Mouse (Mus musculus) kidney, adult 8-10 months (tissue): Measurements from ENCODE around the gene Fam217b.

Experiments
- DNase-seq, 2 experiments: peaks; one replicate each; pipeline ENCODE4 v3.0.0; 2022

Gene Fam217b

DNA sequence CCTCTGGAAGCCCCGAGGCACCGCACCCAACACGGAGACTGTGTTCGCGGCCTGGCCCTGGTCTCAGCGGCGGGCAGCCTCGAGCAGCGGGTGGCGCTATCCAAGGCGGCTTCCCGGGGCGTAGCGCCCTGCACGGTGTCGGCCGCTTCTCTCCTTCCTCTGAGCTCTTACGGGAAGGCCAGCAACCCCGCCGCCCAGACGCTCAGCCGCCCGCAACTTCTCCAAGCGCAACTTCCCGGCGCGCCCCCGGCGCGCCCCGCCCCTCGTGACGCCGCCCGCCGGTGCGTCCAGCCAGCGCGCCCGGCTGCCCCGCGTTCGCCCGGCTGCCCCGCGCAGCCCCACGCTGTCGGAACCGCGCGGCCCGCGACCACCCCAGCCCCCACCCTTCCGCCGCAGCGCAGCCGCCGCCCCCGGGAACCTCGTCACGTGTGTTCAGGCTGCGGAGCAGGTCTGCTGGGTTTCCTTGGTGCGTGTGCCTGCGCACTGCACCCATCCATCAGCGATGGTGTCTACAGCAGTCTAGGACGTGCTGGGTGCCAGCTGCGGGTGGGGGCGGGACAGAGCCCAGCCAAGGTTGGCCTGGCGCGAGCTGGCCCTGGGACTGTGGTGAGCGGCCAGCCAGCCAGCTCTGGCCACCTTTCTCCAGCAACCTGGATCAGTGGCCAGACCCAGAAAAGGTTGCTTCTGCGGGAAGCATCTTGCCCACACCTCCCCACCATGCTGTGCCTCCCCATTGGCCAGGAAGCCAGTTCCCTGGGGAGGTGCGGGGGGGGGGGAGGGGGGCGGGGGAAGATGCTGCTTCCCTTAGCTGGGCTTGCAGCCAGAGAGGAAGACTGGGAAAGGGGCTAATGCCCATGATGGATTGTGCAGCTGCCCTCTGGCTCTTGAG is at the start of gene Fam217b, which contains the start of gene Ppp1r3d:
TSS of gene Fam217b (plus strand) at position 264 of the 889 bp plus-strand sequence.
TSS of gene Ppp1r3d (minus strand) at position 212 of the 889 bp plus-strand sequence.
- DNase-seq: peak; percentile 29 to 30

DNA sequence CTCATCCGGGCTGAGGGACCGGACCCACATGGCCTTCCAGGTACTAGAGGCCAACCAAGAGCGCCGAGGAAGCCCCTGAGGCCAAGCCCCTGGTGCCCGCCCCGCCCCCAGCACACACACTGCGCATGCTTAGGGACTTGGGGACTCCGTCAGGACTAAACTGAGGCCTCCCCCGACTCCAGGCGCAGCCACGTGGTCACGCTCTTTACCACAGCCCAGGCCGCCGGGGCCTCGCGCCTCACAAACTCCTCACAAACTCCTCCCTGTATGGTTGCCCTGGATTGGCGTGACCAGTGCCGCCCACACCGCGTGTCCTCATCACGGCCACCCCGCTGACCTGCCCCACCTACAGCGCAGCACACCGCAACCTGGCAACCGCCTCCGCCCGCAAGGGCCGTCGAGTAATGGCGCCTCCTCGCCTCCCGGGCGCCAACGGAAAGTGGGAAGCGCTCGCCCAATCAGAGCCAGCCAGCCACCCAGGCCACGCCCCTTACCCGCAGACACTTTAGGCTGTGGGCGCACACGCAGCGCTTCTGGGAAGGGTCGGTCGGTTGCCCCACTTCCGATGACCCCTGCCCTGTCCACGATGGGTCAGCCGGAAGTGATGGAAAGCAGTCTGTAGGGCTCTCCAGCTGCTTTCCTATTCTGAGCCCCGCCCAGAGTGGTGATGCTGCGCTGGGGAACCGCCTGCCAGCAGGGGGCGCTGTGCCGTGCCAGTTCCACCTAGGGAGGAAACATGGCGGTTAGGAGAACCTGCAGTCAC is 7.1 kb upstream of the Fam217b start, which contains the start of gene Sycp2:
TSS of gene Sycp2 (minus strand) at position 633 of the 763 bp plus-strand sequence.
- no peak for DNase-seq

DNA sequence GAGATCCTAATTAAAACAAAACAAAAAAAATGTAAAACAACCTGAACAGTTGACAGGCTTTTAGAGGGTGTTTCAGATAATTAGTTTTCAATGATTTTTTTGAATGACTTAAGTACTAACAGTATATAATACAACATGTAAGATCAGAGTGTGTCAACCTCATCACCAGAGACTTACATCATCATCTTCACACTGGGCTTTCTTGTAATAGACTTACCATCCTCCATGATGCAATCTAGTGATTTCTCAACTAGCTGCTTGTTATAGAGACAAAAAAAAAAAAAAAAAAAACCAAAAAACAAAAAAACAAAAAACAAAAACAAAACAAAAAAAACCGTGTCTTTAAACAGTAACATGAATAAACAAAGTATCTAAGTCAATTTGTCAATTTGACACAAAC is 5.3 kb upstream of the Fam217b start:
- no peak for DNase-seq

DNA sequence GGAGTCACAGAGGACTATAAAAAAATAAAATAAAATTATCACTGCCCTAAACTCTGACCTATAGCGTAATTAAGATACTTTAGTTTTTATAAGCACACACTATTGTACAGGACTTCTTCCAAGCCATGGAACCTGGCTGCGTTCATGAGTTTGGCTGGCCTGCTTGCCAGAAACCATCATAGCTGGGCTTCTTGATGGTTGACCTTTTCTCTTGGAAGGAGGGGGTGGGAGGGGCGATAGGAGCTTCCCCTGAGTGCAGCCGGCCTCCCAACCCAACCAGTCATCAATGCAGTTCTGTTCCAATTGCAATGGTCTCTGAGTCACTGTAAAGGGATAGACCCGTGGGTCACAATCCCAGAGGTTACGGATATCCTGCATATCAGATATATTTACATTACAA is 4.0 kb upstream of the Fam217b start:
- DNase-seq: no peak

DNA sequence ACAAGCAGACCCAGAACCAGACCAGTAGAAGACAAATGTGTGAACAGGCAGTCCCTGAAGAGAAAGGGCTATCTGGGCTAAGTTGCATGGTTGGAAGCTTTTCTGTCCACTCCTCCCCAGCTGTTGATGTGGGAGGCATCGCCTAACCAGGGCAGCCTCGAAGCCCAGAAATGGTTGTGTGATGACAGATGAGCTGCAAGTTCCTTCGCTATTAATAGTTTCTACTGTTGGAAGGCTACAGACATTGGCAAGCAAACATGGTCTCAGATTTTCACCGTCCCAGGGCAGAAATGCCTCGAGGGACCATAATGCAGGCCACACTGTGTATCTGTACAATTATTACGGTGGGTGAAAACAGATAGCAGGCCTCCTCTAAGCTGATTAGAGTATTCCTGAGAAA is 1.7 kb upstream of the Fam217b start:
- no peak for DNase-seq

DNA sequence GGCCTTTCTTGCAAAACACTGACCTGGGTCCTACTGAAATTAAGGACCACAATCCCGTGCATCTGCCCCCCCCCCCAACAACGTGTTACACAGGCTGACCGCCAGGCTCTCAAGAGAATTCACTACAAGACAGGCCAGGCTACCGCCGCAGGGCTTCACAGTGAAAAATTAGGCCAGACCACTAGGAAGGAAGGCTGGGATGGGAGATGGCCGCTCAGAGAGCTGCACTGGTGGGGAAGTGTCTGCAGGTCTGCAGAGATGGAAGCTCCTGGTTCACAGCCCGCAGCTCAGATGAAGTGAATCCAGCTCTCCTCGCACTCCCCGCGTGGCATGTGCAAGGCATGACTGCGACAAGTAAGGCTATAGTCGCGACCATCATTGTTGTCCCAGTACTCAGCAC is 1.2 kb upstream of the Fam217b start:
- no peak for DNase-seq

DNA sequence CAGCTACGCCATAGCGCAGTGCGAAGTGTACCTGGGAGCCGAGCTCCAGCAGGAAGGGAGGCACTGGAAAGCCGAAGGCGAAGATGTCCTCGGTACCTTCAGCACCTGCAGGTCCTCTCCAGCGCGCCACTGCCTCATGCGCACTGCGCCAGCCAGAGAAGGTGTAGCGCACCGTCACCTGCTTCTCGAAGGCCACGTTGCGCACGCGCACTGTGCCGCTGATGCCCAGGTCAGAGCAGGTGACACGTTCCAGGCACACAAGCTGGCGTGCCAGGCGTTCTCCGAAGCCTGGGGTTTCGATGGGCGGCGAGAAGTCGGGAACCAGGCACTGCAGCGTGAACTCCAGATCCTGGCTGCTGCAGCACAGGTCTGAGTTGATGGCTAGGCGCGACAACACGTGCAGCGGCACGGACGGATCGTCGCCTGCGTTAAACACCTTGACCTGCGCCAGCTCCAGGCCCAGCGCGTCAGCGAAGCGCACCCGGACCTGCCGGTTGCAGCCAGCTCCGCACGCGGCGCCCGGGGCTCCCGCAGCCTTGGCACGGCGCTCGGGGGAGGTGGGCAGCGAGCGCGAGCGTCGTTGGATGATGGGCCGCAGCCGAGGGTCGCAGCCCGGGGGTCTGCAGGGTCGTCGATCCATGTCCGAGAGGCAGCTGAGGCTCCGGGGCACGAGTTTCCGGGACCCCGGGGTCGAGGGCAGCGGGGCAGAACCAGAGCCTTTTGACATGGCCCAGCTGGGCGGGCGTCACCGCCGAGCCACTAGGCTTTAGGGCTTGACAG is 653 bp upstream of the Fam217b start:
- DNase-seq: peak in 1 of 2 experiments; percentile 14

DNA sequence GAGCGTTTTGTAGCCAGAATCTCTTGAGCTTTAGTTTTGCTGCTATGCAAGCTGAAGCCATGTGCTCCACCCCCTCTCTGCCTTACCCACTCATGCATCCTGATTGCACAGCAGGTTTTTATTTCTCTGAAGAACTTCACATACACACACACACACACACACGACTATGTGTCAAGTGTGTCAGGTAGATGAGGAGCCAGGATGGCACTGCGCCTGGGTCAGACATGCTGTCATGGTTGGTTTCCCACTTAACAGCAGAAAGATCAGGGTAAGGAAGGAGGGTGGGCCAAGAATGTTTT is 775 bp downstream of the Fam217b start:
- no peak for DNase-seq

DNA sequence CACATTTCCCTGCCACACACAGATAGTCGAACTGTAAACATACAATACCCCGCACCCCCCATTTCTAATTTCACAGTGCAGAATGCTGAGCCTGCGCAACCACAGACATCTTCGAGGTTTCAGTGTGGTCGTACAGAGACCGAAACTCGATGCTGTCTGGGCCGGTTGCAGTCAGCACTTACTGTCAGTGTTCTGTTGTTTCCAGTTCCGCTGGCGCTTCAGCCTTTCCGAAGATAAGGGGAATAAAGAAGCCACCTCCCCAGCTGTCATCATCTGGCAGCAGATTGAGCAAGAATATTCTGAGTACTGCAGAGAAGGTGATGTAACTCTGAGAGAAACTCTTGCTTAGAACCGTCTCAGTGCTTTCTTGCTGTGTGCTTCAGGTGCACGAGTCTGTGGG is 2.1 kb downstream of the Fam217b start:
- DNase-seq: no peak

DNA sequence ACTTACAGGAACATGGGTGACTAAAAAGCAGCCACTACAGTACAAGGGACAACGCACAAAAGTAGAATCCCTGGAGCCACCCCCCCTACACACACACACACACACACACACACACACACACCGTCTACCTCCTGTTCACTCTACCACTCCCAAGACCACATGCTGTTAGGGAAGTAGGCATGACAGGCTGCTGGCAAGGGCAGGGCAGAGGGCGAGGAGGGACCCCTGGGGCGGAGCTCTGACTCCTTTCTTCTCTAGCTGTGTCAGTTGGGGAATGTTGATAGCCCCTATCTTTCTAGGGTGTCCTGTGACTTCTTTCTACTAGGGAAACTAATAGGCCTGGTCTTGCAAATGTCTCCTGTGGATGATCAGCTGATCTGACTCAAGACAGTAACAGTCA is 2.6 kb downstream of the Fam217b start:
- no peak for DNase-seq

DNA sequence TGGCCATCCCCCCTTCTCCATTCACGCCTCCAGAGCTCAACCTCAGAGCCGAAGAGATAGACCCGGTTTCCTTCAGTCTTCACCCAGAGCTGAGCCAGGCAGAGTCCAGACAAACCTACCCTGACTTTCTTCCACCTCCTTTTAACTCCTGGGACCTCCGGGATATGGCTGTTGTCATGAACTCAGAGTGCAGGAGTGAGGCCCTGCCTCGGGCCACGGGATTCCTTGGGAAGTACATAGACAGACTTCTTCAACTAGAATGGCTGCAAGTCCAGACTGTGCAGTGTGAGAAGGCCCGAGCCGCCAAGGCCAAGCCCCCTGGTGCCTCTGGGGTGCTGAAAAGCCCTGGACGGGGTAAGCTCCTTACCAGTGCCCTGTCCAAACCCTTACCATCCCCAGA is 6.3 kb downstream of the Fam217b start:
- DNase-seq: no peak

DNA sequence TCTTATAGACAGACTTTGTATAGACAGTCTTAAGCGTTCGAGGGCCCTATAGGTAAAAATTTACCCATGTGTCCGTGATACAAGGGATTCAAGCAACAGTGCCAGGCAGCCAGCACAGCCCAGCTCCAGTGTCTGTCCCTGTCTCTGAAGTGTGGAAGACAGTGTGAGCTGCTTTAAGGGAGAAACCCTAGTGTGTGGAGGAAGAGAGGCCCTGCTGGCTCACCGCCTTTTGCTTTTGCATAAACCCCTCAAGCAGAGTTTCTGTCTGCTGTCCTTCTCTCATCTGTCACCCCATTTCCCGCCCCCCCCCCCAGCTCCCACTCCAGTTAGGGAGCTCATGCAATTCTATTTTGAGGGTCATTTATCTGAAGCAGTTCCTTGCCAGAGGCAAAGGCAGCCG is 7.3 kb downstream of the Fam217b start:
- DNase-seq: no peak

DNA sequence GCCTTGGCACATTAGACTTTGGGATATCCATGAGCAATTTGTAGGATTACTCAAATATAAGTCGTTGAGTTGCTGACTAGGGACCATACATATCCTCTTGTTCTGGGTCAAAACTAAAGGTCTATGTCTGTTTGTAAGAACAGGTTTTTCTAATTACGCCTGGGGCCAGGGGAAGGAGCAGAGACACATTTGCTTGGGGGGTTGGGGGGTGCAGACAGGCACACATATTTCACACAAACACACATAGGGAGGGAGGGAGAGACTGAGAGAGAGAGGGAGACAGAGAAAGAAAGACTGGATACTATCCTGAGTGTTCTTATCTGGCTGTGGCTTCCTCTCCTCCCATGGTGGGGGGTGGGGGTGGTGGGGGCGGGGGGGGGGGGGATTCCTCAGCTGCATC is 7.9 kb downstream of the Fam217b start:
- no peak for DNase-seq

DNA sequence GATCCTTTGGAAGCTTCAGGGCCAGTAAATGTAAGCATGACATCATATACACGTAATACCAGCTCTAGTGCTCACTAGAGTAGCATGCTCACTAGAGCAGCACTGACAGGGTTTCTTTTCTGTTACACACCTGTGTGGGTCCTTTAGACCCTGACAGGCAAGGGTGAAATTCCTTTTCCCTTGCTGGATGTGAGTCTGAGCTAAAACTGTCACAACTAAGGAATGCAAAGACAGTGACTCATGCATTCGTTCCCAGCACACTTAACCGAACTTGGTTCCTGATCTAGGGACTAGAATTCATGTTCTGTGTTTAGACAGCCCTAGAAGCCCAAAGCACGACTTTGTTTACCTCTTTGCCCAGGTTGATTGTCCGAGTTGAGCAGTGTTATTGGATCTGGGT is 8.9 kb downstream of the Fam217b start:
- no peak for DNase-seq

DNA sequence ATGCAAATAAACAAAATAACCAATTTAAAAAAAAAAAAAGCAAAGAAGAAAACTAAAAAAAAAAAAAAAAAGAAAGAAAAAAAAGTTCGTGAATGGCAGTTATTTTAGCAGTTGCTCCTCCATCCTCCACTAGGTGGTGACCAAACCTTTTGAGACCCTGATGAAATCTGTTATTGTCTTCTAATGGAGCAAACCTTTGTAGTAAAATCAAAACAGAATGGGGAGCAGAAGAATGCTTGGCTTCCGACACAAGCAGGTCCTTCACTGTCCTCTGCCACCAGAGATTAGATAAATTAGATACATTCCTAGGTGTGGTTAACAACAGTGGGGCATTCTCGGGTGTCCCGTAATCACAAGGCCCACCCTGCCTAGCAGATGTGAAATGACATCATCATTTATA is 11.9 kb downstream of the Fam217b start:
- no peak for DNase-seq

DNA sequence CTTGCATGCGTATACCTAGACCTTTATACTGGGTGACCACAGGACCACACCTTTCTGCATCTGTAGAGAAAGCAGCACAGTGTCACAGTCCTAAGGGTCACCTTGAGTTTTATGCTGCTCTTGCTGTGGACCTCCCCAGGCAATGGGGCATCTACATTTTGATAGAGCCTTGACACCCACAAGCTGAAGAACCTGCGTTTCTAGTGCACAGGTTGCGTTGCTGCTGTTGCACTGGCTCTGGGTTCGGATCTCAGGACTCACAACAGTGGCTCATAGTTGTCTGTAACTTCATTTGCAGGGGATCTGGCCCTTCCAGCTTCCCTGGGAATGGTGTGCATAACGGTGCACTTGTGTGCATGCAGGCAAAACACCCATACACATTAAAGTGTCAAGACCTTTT is 12.9 kb downstream of the Fam217b start:
- no peak for DNase-seq

DNA sequence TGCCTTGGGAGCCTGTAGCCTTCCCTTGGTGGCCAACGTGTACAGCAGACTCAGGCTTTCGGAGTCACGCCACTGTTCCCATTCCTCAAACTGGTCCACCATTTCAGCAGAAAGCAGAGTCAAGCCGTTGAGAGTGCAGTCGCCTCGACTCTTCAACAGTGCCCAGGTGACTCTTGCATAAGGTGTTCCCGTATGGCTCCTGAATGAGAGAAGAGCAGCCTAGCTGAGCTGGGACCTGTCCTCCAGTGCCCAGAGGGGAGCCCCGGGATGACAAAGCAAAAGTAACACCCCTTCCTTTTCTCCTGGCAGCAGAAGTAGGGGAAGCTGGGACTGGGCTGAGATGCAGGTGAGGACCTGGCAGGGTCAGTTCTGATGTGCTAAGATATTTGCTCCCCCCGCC is 13.9 kb downstream of the Fam217b start:
- no peak for DNase-seq

DNA sequence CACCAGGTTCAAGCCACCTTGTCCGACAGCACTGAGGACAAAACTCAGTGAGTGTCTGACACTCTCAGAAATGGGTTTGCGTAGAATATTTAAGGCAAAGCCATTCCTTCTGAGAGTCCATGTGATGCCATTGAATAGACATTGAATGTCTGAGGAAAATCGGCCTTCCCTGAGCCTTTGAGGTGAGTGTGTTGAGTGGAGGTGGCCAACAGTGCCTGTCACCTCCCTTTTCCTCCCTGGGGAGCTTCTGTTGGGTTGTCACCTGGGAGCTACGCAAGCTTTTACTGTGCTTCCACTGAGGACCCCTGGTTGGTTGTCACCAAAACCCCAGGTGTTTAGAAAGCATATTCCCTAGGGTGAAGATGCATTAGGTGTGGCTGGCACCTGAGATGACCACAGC is 14.4 kb downstream of the Fam217b start:
- DNase-seq: no peak

DNA sequence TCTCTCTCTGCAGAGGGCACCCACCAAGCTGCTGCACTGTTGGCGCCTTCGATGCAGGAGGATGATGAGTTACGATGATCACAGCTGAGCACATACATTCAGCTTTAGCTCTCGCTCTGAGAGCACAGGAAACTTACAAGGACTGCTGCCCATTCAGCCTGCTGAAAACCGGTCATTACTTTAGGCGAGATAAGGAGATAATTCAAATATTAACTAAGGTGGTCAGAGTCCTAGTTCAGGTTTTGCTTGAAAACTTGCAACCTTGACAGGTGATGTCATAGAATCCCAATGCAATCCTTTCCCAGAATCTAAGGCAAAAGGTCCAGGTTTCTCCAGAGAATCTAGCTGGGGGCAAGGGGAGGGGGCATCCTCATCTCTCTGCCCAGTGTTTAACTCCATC is 15.1 kb downstream of the Fam217b start:
- no peak for DNase-seq

DNA sequence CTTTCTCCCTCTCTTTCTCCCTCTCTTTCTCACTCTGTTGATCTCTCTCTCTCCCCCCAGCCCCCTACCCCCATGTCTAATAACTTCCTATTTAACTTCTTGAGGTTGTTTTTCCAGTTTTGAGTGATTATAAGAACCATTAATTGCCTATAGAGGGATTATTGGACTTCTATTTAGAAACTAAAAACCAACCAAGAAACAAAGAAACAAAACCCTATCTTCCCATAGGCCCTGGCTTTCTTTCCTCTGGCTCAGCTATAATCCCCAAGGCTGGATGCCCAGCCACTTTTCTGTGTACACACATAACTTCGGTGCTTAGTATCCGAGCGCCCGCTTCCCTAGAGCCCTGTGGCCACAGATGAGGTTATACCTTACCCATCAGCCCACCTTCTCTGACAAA is 15.9 kb downstream of the Fam217b start, which contains the start of gene Cdh26:
TSS of gene Cdh26 (plus strand) at position 301 of the 400 bp plus-strand sequence.
- no peak for DNase-seq

DNA sequence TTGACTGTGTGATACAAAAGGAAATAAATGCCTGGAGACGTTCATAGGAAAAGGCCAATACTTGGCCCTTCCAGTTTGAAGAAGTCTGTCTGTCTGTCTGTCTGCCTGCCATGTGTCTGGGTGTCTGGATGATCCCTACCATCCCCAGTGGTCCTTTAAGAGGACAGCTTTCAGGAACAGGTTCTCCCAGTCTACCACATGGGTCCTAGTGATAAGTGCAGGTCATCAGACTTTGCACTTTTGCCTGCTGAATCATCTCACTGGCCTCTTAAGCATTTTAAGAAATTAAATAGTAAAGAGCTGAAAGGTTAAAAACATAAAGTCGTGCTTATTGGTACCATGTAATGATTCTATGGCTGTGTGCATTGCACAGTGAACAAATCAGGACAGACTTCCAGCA is 19.2 kb downstream of the Fam217b start:
- no peak for DNase-seq

DNA sequence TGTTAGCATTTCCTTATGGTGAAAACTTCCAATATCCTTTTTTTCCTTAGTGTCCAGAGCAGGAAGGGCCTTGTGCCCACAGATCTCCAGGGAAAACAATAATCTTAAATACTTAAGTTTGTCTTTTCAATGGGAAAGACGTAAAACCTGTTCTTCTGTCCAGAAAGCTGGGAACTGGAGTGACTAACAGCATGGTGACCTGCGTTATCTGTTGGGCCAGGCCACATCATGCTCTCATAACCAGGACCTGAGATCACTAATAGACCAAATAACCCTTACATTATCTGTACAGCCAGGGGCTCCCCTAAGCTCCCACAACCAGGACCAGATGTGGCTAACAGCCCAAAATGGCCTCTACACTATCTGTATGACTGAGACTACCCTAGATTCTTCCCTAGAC is 19.6 kb downstream of the Fam217b start:
- no peak for DNase-seq

DNA sequence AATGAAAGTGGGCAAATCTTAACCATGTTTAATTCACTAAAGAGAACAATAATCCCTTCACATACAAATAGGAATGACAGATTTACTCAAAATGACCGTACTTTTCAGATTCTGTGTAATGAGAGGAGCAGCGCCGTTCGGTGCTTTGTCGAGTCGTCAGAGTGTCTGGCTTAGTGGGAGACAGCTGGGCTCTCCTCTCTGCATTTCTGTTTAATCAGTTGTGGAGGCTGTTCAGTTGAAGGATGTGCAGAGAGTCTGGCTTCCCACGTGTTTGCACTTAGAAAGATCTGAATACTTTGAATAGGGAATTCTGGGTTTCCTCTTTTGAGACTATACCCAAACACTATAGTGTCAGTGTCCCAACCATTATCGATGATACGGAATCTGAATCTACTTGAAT is 23.0 kb downstream of the Fam217b start:
- no peak for DNase-seq
